Mouse (Mus musculus): Measurements from ENCODE around the gene Mrpl51.

DNA sequence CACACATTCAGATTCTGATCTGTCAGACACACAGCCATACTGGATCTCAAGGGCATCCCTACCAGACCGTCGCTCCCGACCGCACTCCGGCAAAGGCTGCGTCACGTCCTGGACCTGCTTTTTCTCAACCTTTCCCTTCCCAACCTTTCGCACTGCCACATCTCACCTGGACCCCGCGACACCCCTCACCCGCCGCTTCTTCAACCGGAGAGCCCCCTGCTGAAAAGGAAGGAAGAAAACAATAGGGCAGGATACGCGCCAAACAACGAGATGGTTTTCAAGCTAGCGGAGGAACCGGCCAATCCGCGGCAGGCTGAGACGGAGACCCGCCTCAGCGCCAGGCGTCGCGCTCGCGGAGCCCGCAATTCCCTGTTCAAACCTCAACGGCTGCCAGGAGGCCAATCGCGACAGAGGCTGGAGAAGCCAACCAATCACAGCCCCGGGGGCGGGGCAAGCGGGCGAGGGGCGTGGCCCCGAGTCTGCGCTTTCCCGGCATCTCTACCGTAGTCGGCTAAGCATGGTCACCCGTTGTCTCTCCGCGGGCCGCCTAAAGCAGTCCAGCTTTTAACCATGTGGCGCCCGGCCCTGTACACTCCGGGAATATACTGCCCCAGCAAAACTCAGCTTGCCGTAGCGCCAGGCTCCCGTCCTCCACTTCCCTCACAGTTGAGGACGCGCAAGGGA, at the start of gene Mrpl51, which contains the start of gene Ncapd2:
- TF ChIP-seq CTCF (conservative IDR thresholded peaks at IDR 0.05; ENCODE audit: low read length) (no peak), NANOG (IDR thresholded peaks at IDR 0.05; ENCODE audit: borderline replicate concordance, low read length) (no peak)

Data from E14TG2a.4 (cell line).